Mouse (Mus musculus) limb, embryonic 15.5 days (tissue): ENCODE results near the gene Gm10681. TPM values are rescaled to one million over a fixed set of nuclear protein-coding genes. Genes with fewer than 3 reads are reported as not detected.
"Not testable (repeated sequence)": the region's sequence is repeated elsewhere in the genome, so short reads cannot be mapped to it uniquely, and the experiment has no call there.

Source experiments
- ATAC-seq: fragments of 200-750 bp; cut with Nextera tagmentation; 2 replicates; pipeline ENCODE4 v1.8.0; 2017; ENCODE audit warnings: low read depth, moderate TSS enrichment; ENCODE audit not compliant: insufficient number of reproducible peaks, low FRiP score, low TSS enrichment
- H3K27ac ChIP-seq: fragments of 300-500 bp; sonication (generic); 2 replicates; pipeline ENCODE4 v1.5.1; 2015; ENCODE audit warnings: moderate library complexity, mild to moderate bottlenecking, inconsistent platforms
- H3K27me3 ChIP-seq: fragments of 300-500 bp; sonication (generic); 2 replicates; pipeline ENCODE4 v1.6.1; 2015; ENCODE audit warnings: inconsistent platforms
- H3K36me3 ChIP-seq: fragments of 300-500 bp; sonication (generic); 2 replicates; pipeline ENCODE4 v1.6.1; 2015; ENCODE audit warnings: inconsistent platforms
- H3K4me1 ChIP-seq: fragments of 300-500 bp; sonication (generic); 2 replicates; pipeline ENCODE4 v1.6.1; 2015; ENCODE audit warnings: inconsistent platforms
- H3K4me2 ChIP-seq: fragments of 300-500 bp; sonication (generic); 2 replicates; pipeline ENCODE4 v1.6.1; 2015; ENCODE audit warnings: mild to moderate bottlenecking, inconsistent platforms
- H3K4me3 ChIP-seq: fragments of 300-500 bp; sonication (generic); 2 replicates; pipeline ENCODE4 v1.5.1; 2015; ENCODE audit warnings: mild to moderate bottlenecking, inconsistent platforms
- H3K9ac ChIP-seq: fragments of 300-500 bp; sonication (generic); 2 replicates; pipeline ENCODE4 v1.6.1; 2015; ENCODE audit warnings: inconsistent platforms
- H3K9me3 ChIP-seq: fragments of 300-500 bp; sonication (generic); 2 replicates; pipeline ENCODE4 v1.6.1; 2016; ENCODE audit warnings: inconsistent platforms
- WGBS: fragments of 180-500 bp; shearing (Covaris S2); methylation state at CpG from one replicate; pipeline ENCODE4 v1.1.7; 2015; 5-methylcytosine and 5-hydroxymethylcytosine counted together
- polyA plus RNA-seq: library from polyadenylated mRNA; unstranded; fragments of >200 nt; fragmentation: Nextera tagmentation; extraction: Ambion mirVana; gene quantifications from 2 replicates; pipeline ENCODE4 v1.2.1, GENCODE M21; 2015

The Gm10681 gene
- polyA plus RNA-seq = not detected in 2 replicates

GRCm38 (mm10) chr3:98588707-98589106, at the start of gene Gm10681:
Gm10681 (minus strand) TSS chr3:98588807.
- H3K4me1 ChIP-seq = no peaks in the 10 kb centered on the region
- no peak within 1 kb of the TSS for H3K9ac ChIP-seq
- H3K9me3 ChIP-seq = no peaks in the 10 kb centered on the region
- H3K27me3 ChIP-seq = no peaks in the 10 kb centered on the region
- no peak within 1 kb of the TSS for H3K27ac ChIP-seq
- H3K4me3 ChIP-seq = no peak within 1 kb of the TSS
- no peaks in the 10 kb centered on the region for H3K36me3 ChIP-seq
- no peak within 1 kb of the TSS for H3K4me2 ChIP-seq
- ATAC-seq = no peak

GRCm38 (mm10) chr3:98635145-98635544, 46.5 kb upstream of the Gm10681 start:
- H3K4me2 ChIP-seq = no peak overlapping the region
- 80% methylated on average over 1 of the region's 1 CpGs for whole genome bisulfite sequencing
- H3K27me3 ChIP-seq = no peaks in the 10 kb centered on the region
- H3K9me3 ChIP-seq = no peaks in the 10 kb centered on the region
- H3K27ac ChIP-seq = no peak overlapping the region
- no peaks in the 10 kb centered on the region for H3K36me3 ChIP-seq
- ATAC-seq = no peak
- H3K4me1 ChIP-seq = no peaks in the 10 kb centered on the region
- no peak overlapping the region for H3K4me3 ChIP-seq
- no peak overlapping the region for H3K9ac ChIP-seq

- Histone ChIP-seq H3K4me1 (no peaks in the 10 kb centered on the region), H3K27ac (no peak within 1 kb of the TSS), H3K4me2 (no peak within 1 kb of the TSS), H3K27me3 (no peaks in the 10 kb centered on the region), H3K9ac (no peak within 1 kb of the TSS), H3K4me3 (no peak within 1 kb of the TSS), H3K9me3 (no peaks in the 10 kb centered on the region), H3K36me3 (no peaks in the 10 kb centered on the region)
- no peak for ATAC-seq
Measured at GRCm38 (mm10) chr3:98630152-98630551, 41.5 kb upstream of the Gm10681 start, which contains the start of gene Hsd3b5. Hsd3b5 (minus strand) TSS chr3:98630252.

- H3K4me1 ChIP-seq = no peaks in the 10 kb centered on the region
- no peak for ATAC-seq
- no peaks in the 10 kb centered on the region for H3K36me3 ChIP-seq
- H3K27me3 ChIP-seq = no peaks in the 10 kb centered on the region
- no peak overlapping the region for H3K4me3 ChIP-seq
- H3K27ac ChIP-seq = no peak overlapping the region
- no peaks in the 10 kb centered on the region for H3K9me3 ChIP-seq
- no peak overlapping the region for H3K4me2 ChIP-seq
- no peak overlapping the region for H3K9ac ChIP-seq
- WGBS = 79% methylated on average over 3 of the region's 3 CpGs
Measured at GRCm38 (mm10) chr3:98629633-98630032, 41.0 kb upstream of the Gm10681 start.

GRCm38 (mm10) chr3:98616786-98617185, 28.2 kb upstream of the Gm10681 start:
- not testable (repeated sequence) for H3K27ac ChIP-seq, H3K9me3 ChIP-seq, H3K27me3 ChIP-seq, H3K36me3 ChIP-seq, ATAC-seq, H3K4me1 ChIP-seq, H3K4me2 ChIP-seq, H3K9ac ChIP-seq, H3K4me3 ChIP-seq
- 73% methylated on average over 1 of the region's 1 CpGs for WGBS

GRCm38 (mm10) chr3:98616244-98616643, 27.6 kb upstream of the Gm10681 start:
- H3K27me3 ChIP-seq, ATAC-seq, H3K4me1 ChIP-seq, H3K4me2 ChIP-seq, H3K4me3 ChIP-seq, H3K9me3 ChIP-seq, H3K36me3 ChIP-seq, H3K27ac ChIP-seq, H3K9ac ChIP-seq: not testable (repeated sequence)
- 20% methylated on average over 2 of the region's 2 CpGs for WGBS

- not testable (repeated sequence) for H3K27ac ChIP-seq, H3K27me3 ChIP-seq, H3K36me3 ChIP-seq, H3K9ac ChIP-seq, H3K4me2 ChIP-seq, H3K4me3 ChIP-seq, H3K4me1 ChIP-seq, ATAC-seq, H3K9me3 ChIP-seq
- WGBS = 66% methylated on average over 2 of the region's 2 CpGs
Measured at GRCm38 (mm10) chr3:98614406-98614927, 25.9 kb upstream of the Gm10681 start.

- H3K27ac ChIP-seq = no peak overlapping the region
- no peak overlapping the region for H3K9ac ChIP-seq
- no peak overlapping the region for H3K4me2 ChIP-seq
- H3K36me3 ChIP-seq = no peaks in the 10 kb centered on the region
- no peak overlapping the region for H3K4me3 ChIP-seq
- H3K4me1 ChIP-seq = no peaks in the 10 kb centered on the region
- ATAC-seq = no peak
- no peaks in the 10 kb centered on the region for H3K9me3 ChIP-seq
- H3K27me3 ChIP-seq = no peaks in the 10 kb centered on the region
Measured at GRCm38 (mm10) chr3:98613963-98614362, 25.4 kb upstream of the Gm10681 start.

- not testable (repeated sequence) for H3K9ac ChIP-seq, H3K4me3 ChIP-seq, H3K27ac ChIP-seq, H3K27me3 ChIP-seq, H3K4me1 ChIP-seq, H3K4me2 ChIP-seq, H3K36me3 ChIP-seq, H3K9me3 ChIP-seq, ATAC-seq
Measured at GRCm38 (mm10) chr3:98613540-98613939, 24.9 kb upstream of the Gm10681 start.

GRCm38 (mm10) chr3:98587721-98588120, 886 bp downstream of the Gm10681 start:
- Histone ChIP-seq H3K9ac (no peak overlapping the region), H3K4me1 (no peaks in the 10 kb centered on the region), H3K4me3 (no peak overlapping the region), H3K27ac (no peak overlapping the region), H3K9me3 (no peaks in the 10 kb centered on the region), H3K36me3 (no peaks in the 10 kb centered on the region), H3K27me3 (no peaks in the 10 kb centered on the region), H3K4me2 (no peak overlapping the region)
- no peak for ATAC-seq
- WGBS = 86% methylated on average over 2 of the region's 2 CpGs

- not testable (repeated sequence) for H3K4me3 ChIP-seq, H3K36me3 ChIP-seq, H3K9ac ChIP-seq, ATAC-seq, H3K9me3 ChIP-seq, H3K27ac ChIP-seq, H3K4me1 ChIP-seq, H3K4me2 ChIP-seq, H3K27me3 ChIP-seq
Measured at GRCm38 (mm10) chr3:98582622-98583021, 6.0 kb downstream of the Gm10681 start.

- not testable (repeated sequence) for H3K27ac ChIP-seq, H3K36me3 ChIP-seq, H3K27me3 ChIP-seq, H3K9ac ChIP-seq, H3K4me2 ChIP-seq, H3K9me3 ChIP-seq, H3K4me1 ChIP-seq, ATAC-seq, H3K4me3 ChIP-seq
- WGBS = no CpG with 5 or more reads among the region's 1 CpGs
Measured at GRCm38 (mm10) chr3:98582202-98582601, 6.4 kb downstream of the Gm10681 start.

GRCm38 (mm10) chr3:98581024-98581423, 7.6 kb downstream of the Gm10681 start:
- not testable (repeated sequence) for ATAC-seq, H3K36me3 ChIP-seq, H3K27ac ChIP-seq, H3K4me1 ChIP-seq, H3K9ac ChIP-seq, H3K9me3 ChIP-seq, H3K4me2 ChIP-seq, H3K4me3 ChIP-seq, H3K27me3 ChIP-seq
- WGBS = 100% methylated on average over 1 of the region's 1 CpGs
